Mouse (Mus musculus) limb, embryonic 11.5 days (tissue): ENCODE measurements around the gene Pax3. TPM values are rescaled to one million over a fixed set of nuclear protein-coding genes. Genes with fewer than 3 reads are reported as not detected.

Source experiments
- ATAC-seq: fragments of 200-750 bp; cut with Nextera tagmentation; 2 replicates; pipeline ENCODE4 v1.8.0; 2017; ENCODE audit warnings: low read depth; ENCODE audit not compliant: insufficient number of reproducible peaks, low FRiP score, low TSS enrichment
- DNase-seq: peaks from one replicate; pipeline ENCODE4 v3.0.0-alpha.2; 2015; ENCODE audit warnings: low spot score
- H3K27ac ChIP-seq: fragments of 300-500 bp; sonication (generic); replicated peaks from 2 replicates; pipeline ENCODE4 v1.5.1; 2014; ENCODE audit warnings: low read depth, mild to moderate bottlenecking, low read length
- H3K27me3 ChIP-seq: fragments of 300-500 bp; sonication (generic); 2 replicates; pipeline ENCODE4 v1.6.1; 2014; ENCODE audit warnings: mild to moderate bottlenecking, low read length, mixed read lengths; ENCODE audit not compliant: control insufficient read depth, insufficient read depth
- H3K36me3 ChIP-seq: fragments of 300-500 bp; sonication (generic); 2 replicates; pipeline ENCODE4 v1.6.1; 2014; ENCODE audit warnings: mild to moderate bottlenecking, low read length, moderate library complexity, mixed read lengths; ENCODE audit not compliant: control insufficient read depth, insufficient read depth
- H3K4me1 ChIP-seq: fragments of 300-500 bp; sonication (generic); 2 replicates; pipeline ENCODE4 v1.6.1; 2014; ENCODE audit warnings: low read length, mixed read lengths; ENCODE audit not compliant: control insufficient read depth, insufficient read depth
- H3K4me2 ChIP-seq: fragments of 300-500 bp; sonication (generic); 2 replicates; pipeline ENCODE4 v1.6.1; 2014; ENCODE audit warnings: low read depth, mild to moderate bottlenecking, moderate library complexity; ENCODE audit not compliant: severe bottlenecking
- H3K4me3 ChIP-seq: fragments of 300-500 bp; sonication (generic); 2 replicates; pipeline ENCODE4 v1.5.1; 2014; ENCODE audit warnings: low read depth, low read length
- H3K9ac ChIP-seq: fragments of 300-500 bp; sonication (generic); 2 replicates; pipeline ENCODE4 v1.6.1; 2014; ENCODE audit warnings: mild to moderate bottlenecking, low read length
- H3K9me3 ChIP-seq: fragments of 300-500 bp; sonication (generic); 2 replicates; pipeline ENCODE4 v1.6.1; 2016; ENCODE audit warnings: low read length; ENCODE audit not compliant: control insufficient read depth
- WGBS: fragments of 180-500 bp; shearing (Covaris S2); extraction: QIAGEN DNeasy Blood & Tissue Kit; methylation state at CpG from one replicate; pipeline ENCODE4 v1.1.7; 2014; 5-methylcytosine and 5-hydroxymethylcytosine counted together
- polyA plus RNA-seq: library from polyadenylated mRNA; unstranded; fragments of >200 nt; fragmentation: Nextera tagmentation; extraction: Ambion mirVana; gene quantifications from 2 replicates; pipeline ENCODE4 v1.2.1, GENCODE M21; 2014

Gene Pax3
- polyA plus RNA-seq, 1 experiment from 2014 or later = 5.6 TPM

DNA sequence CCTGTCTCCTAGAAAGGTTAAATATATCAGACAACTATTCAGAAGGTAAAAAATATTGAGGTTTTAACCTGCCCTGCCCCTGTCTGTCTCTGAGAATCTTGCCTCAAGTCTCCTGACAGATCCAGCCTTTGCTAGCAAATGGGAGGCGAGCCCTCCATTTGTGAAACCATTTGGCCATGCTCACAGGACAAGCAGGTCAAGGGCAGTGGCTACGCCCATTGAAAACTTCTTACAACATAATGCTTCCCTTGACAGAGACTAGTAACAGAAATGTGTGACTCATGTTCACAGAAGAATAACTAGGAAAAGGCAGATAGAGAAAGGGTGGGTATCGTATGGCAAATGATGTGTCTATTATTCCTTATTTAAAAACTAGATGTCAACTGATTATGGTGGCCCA is 80.9 kb downstream of the Pax3 start:
- DNase-seq = no peak
- WGBS = 81% methylated on average over 3 of the region's 3 CpGs
- H3K27me3 ChIP-seq = no peaks in the 10 kb centered on the region; the same call in 1 of the 2 replicates
- H3K4me2 ChIP-seq = no peak overlapping the region
- no peak overlapping the region for H3K27ac ChIP-seq
- H3K9ac ChIP-seq = no peak overlapping the region
- no peaks in the 10 kb centered on the region for H3K9me3 ChIP-seq
- no peaks in the 10 kb centered on the region; the same call in 1 of the 2 replicates for H3K4me1 ChIP-seq
- ATAC-seq = no peak
- no peak overlapping the region for H3K4me3 ChIP-seq
- H3K36me3 ChIP-seq = no peaks in the 10 kb centered on the region

DNA sequence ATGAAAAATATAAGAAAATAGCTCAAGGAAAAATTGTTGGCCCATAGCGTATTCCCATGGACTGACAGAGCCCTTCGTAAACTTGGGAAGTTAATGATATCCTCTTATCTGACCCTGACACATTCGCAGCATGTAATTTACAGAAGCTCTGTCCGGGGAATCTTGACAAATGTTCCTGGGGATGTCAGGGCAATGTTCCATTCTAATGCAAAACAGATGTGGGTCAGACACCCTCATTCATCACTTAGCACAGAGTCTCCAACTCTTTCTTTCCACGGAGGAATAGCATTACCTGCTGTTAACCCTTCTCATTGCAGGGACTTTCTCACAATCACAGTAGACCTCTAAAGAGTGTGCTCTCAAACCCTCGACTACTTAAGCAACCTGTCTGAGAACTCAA is 86.6 kb downstream of the Pax3 start:
- Histone ChIP-seq H3K27me3 (no peaks in the 10 kb centered on the region; the same call in 1 of the 2 replicates), H3K36me3 (no peaks in the 10 kb centered on the region), H3K9me3 (no peaks in the 10 kb centered on the region), H3K4me1 (no peaks in the 10 kb centered on the region; the same call in 1 of the 2 replicates), H3K4me3 (no peak overlapping the region), H3K4me2 (no peak overlapping the region), H3K9ac (no peak overlapping the region), H3K27ac (no peak overlapping the region)
- 5% methylated on average over 6 of the region's 6 CpGs for WGBS
- ATAC-seq (no peak), DNase-seq (no peak)

DNA sequence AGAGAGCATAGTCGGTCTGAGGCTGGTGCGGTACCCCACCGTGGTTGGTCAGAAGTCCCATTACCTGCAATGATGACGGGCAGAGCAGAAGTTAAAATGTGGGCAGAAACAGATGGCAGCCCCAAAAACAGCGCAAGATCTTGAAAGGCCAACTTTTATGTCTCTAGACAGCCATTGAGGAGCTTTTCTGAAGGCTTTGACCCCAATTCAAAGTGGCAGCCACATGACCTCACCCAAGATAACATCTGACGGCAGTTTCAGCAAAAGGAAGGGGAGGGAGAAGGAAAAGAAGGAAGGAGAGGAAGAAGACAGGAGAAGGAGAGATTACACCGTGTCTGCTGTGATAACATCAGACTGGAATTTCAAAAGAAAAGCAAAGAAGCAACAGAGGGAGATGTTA is 93.4 kb downstream of the Pax3 start:
- H3K9me3 ChIP-seq = no peaks in the 10 kb centered on the region
- WGBS = 41% methylated on average over 7 of the region's 7 CpGs
- no peaks in the 10 kb centered on the region for H3K36me3 ChIP-seq
- H3K27ac ChIP-seq = no peak overlapping the region
- H3K4me3 ChIP-seq = no peak overlapping the region
- H3K4me1 ChIP-seq = no peaks in the 10 kb centered on the region
- DNase-seq = no peak
- no peaks in the 10 kb centered on the region for H3K27me3 ChIP-seq
- H3K4me2 ChIP-seq = no peak overlapping the region
- no peak overlapping the region for H3K9ac ChIP-seq
- no peak for ATAC-seq

DNA sequence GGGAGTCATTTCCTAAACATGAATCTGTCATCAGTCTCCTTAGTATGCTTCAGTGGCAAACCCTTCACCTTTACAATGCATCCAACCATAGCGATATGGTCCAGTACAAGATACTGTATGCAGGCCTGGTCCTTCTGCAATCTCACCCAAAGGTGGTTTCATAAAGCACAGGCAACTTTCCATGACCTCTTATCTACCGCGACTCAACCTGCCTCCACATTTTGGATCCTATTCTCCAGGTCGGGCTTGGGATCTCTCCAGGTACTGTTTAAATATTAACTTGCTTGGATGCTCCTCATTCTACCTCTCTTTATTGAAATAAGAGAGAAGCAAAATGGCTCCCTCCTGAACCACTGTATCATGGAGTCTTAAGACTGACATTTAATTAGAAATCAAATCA is 103.3 kb downstream of the Pax3 start:
- Histone ChIP-seq H3K4me2 (no peak overlapping the region), H3K9me3 (no peaks in the 10 kb centered on the region), H3K36me3 (no peaks in the 10 kb centered on the region), H3K4me3 (no peak overlapping the region), H3K27me3 (no peaks in the 10 kb centered on the region), H3K4me1 (no peaks in the 10 kb centered on the region), H3K27ac (no peak overlapping the region), H3K9ac (no peak overlapping the region)
- no peak for ATAC-seq
- DNase-seq = no peak
- 95% methylated on average over 4 of the region's 4 CpGs for WGBS

DNA sequence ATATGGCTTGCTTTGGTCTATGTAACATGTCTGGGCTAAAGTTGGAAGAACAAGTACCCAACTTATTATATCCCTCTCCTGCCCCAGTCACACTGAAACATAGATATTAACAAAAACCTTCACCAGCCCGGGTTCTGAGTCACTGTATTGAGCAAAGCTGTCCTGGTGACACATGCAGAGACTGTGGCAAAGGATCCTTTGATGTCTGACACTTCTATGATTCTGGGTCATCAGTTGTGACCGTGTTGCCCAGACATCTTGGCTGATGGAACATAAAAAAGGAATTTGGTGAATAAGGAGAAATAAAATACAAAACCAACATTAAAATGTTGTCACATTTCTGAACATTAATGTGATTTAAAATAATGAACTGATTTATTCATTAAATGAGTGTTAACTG is 108.3 kb downstream of the Pax3 start:
- ATAC-seq = no peak
- no peaks in the 10 kb centered on the region for H3K9me3 ChIP-seq
- no peak for DNase-seq
- no peak overlapping the region for H3K9ac ChIP-seq
- H3K4me1 ChIP-seq = no peaks in the 10 kb centered on the region
- no peak overlapping the region for H3K4me2 ChIP-seq
- no peaks in the 10 kb centered on the region for H3K36me3 ChIP-seq
- H3K27ac ChIP-seq = no peak overlapping the region
- H3K4me3 ChIP-seq = no peak overlapping the region
- 73% methylated on average over 2 of the region's 2 CpGs for WGBS
- H3K27me3 ChIP-seq = no peaks in the 10 kb centered on the region

DNA sequence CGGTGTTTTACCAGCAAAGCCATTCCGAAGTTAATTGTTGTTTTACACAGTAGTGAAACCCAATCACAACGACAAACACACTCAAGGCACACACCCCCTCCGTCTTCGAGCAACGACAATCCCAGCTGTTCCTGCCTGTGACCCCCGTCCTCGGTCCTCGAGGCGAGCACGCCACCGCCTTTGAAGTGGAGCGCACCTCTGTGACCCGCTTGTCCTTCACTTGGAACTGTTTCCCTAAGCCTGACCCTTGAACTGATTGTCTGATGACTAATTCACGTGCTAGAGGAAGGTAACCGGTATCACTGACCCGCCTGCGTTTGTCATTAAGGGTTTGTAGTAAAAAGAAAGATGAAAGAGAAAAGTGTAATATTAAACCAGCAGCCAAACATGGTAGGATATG is 115.2 kb downstream of the Pax3 start:
- Histone ChIP-seq H3K27ac (no peak overlapping the region), H3K4me1 (no peaks in the 10 kb centered on the region), H3K4me2 (no peak overlapping the region), H3K36me3 (no peaks in the 10 kb centered on the region), H3K4me3 (no peak overlapping the region), H3K9me3 (no peaks in the 10 kb centered on the region), H3K9ac (no peak overlapping the region), H3K27me3 (no peaks in the 10 kb centered on the region)
- DNase-seq (peak; percentile 48), ATAC-seq (no peak)
- 22% methylated on average over 18 of the region's 18 CpGs for WGBS

DNA sequence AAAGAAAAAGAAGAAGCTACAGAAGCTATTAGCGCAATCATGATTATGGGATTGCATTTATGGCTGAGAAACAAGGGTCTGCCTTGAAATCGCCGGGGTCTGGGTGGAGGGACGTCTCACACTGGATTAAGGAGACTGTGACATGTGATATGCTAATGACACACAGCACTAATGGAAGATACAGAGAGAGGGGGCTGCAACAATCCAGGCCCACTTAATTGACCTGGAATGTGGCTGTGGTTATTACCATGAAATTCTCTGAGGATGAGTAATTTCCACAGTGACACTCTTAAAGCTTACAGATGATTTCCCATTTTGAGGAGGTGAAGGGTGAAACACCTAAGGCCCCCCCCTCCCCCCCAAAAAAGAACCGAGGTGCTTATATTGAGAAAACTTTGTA is 136.1 kb downstream of the Pax3 start:
- no peak for DNase-seq
- H3K4me2 ChIP-seq = no peak overlapping the region
- no peaks in the 10 kb centered on the region for H3K27me3 ChIP-seq
- H3K4me1 ChIP-seq = no peaks in the 10 kb centered on the region
- WGBS = 58% methylated on average over 5 of the region's 5 CpGs
- H3K27ac ChIP-seq = no peak overlapping the region
- no peaks in the 10 kb centered on the region for H3K9me3 ChIP-seq
- H3K36me3 ChIP-seq = no peaks in the 10 kb centered on the region
- H3K4me3 ChIP-seq = no peak overlapping the region
- no peak overlapping the region for H3K9ac ChIP-seq
- ATAC-seq = no peak

DNA sequence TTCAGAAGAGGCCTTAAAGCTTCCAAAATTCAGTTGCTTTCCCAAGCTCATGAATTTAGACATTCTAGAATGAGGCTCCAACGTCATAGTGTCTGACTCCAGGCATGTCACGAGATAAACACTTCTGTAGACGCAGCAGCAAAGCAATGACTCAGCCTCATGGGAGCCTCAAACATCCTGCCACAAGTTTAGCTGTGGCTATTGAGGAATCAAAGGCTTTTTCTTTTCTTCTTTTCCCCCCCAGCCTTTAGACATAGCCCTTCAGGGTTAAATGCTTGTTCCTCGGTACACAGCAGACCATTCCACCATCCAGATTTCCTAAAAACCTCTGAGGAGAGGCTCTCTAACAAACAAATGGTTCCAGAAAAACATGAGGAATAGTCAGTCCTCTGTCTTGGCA is 139.0 kb downstream of the Pax3 start:
- WGBS = 83% methylated on average over 4 of the region's 4 CpGs
- no peaks in the 10 kb centered on the region for H3K27me3 ChIP-seq
- H3K4me1 ChIP-seq = no peaks in the 10 kb centered on the region
- H3K27ac ChIP-seq = no peak overlapping the region
- no peak overlapping the region for H3K4me3 ChIP-seq
- H3K36me3 ChIP-seq = no peaks in the 10 kb centered on the region
- no peak overlapping the region for H3K9ac ChIP-seq
- H3K4me2 ChIP-seq = no peak overlapping the region
- ATAC-seq (no peak), DNase-seq (no peak)
- H3K9me3 ChIP-seq = no peaks in the 10 kb centered on the region

DNA sequence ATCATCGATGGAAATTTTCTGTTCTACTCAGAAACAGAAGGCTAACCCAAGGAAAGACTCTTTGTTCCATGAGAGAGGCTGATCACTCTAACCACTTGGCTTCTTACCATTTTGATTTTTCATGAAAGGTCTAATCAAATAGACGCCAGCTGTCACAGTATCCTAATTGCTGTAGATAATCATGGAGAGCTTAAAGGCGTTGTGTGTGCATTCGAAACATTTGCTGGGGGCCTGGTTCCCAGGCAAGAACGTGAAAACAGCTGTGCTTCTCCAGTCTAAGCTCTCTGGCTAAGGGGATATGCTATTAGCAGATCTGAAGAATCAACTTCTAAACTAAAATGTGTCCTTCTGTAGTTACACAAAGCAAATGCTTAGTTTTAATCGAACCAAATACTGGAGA is 143.3 kb downstream of the Pax3 start:
- Histone ChIP-seq H3K9me3 (no peaks in the 10 kb centered on the region), H3K4me3 (no peak overlapping the region), H3K9ac (no peak overlapping the region), H3K36me3 (no peaks in the 10 kb centered on the region), H3K27ac (no peak overlapping the region), H3K4me2 (no peak overlapping the region), H3K27me3 (no peaks in the 10 kb centered on the region), H3K4me1 (no peaks in the 10 kb centered on the region)
- DNase-seq (no peak), ATAC-seq (no peak)
- 81% methylated on average over 6 of the region's 6 CpGs for WGBS
